ENCODE assay signal across 10 mouse cellular contexts in the genomic region with DNA sequence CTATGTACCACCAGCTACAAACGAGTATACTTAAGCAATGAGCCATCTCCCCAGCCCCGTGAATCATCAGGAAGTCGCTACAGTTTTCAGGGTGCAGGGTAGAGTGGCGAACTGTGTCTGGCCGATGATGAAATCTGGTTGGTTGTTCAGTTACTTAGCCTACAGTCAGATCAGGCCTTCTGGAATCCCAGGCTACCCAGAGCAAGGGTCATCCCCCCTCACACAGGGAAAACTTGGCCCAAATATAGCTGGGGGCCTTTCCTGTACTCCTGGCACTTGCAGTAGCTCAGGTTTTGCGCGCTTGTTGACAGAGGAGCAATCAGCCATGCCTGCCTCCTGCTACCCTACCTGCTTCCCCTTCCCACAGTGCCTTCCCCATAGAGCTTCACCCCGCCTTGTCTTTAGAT. TPM values are rescaled to one million over a fixed set of nuclear protein-coding genes. Genes with fewer than 3 reads are reported as not detected.
A peak's percentile ranks its signal among the peaks of the same experiment; 100 is the strongest.
DNase-seq lines count a peak whose midpoint lies in the region; ATAC-seq and TF ChIP-seq lines count a peak whose summit lies in the region.
"Had no signal": no experiment of that assay in that cellular context is flagged by ENCODE, and none has a peak within 500 bp of the region (broad histone marks: within the 10 kb centered on the region; RNA-seq: fewer than 3 reads in every experiment).

No protein-coding gene starts in this region.

- no peaks in the 10 kb centered on the region for H3K27me3 ChIP-seq in C2C12 (ENCODE audit: control insufficient read depth, insufficient read depth, insufficient read length)
- H3K27me3 ChIP-seq in kidney, embryonic 14.5 days (ENCODE audit: control insufficient read depth, insufficient read depth, low read length), result no peaks in the 10 kb centered on the region
- H3K27me3 ChIP-seq in liver, embryonic 16.5 days (ENCODE audit: control insufficient read depth, insufficient read depth, low read depth, low read length), result no peaks in the 10 kb centered on the region
- H3K27me3 ChIP-seq: neural tube, embryonic 12.5 days had no signal

- H3K4me2 ChIP-seq in kidney, embryonic 14.5 days (replicated peaks; ENCODE audit: low read depth, low read length), result no peak overlapping the region
- H3K4me2 ChIP-seq in liver, embryonic 16.5 days (ENCODE audit: low read depth, low read length), result no peak overlapping the region
- H3K4me2 ChIP-seq: neural tube, embryonic 12.5 days had no signal

- H3K9ac ChIP-seq in kidney, embryonic 14.5 days (ENCODE audit: low read depth, low read length), result no peak overlapping the region
- H3K9ac ChIP-seq in liver, embryonic 16.5 days (ENCODE audit: low read depth, low read length), result no peak overlapping the region
- H3K9ac ChIP-seq: neural tube, embryonic 12.5 days had no signal

- peak overlapping the region; percentile 84 for H3K27ac ChIP-seq in kidney, embryonic 14.5 days (ENCODE audit: low read depth, low read length)
- peak overlapping the region; percentile 19; the same call in 1 of the 2 replicates for H3K27ac ChIP-seq in liver, embryonic 16.5 days (ENCODE audit: low read length)
- H3K27ac ChIP-seq: neural tube, embryonic 12.5 days had no signal

- no peaks in the 10 kb centered on the region for H3K79me2 ChIP-seq in C2C12 (ENCODE audit: control insufficient read depth, insufficient read depth)

- TF ChIP-seq CTCF in C2C12 (IDR thresholded peaks at IDR 0.05; ENCODE audit: control insufficient read depth, insufficient read depth, insufficient read length), result no peak

- H3K79me3 ChIP-seq in C2C12 (ENCODE audit: low read depth), result no peaks in the 10 kb centered on the region

- intact Hi-C loops in heart, postnatal 10 days (cut with DNase I), result no loop called here

- no peaks in the 10 kb centered on the region for H3K9me3 ChIP-seq in kidney, embryonic 14.5 days (ENCODE audit: control insufficient read depth, low read length)
- H3K9me3 ChIP-seq in liver, embryonic 16.5 days (replicated peaks; ENCODE audit: control insufficient read depth, low read length), result no peaks in the 10 kb centered on the region; the same call in 1 of the 2 replicates
- H3K9me3 ChIP-seq: neural tube, embryonic 12.5 days had no signal

- peak; percentile 72 for DNase-seq in adipocyte (ENCODE audit: low spot score)
- DNase-seq in lung, postnatal 4 days, result no peak
- no peak for DNase-seq in right cerebral cortex, postnatal 4 days
- no peak for DNase-seq in heart, postnatal 10 days
- DNase-seq: embryo, embryonic 11 days; thymus, postnatal 36 days had no signal

- no peak for ATAC-seq in kidney, embryonic 14.5 days (ENCODE audit: low FRiP score, low TSS enrichment)
- ATAC-seq in liver, embryonic 16.5 days (ENCODE audit: low read depth), result peak; percentile 65

- H3K4me1 ChIP-seq in kidney, embryonic 14.5 days (ENCODE audit: control insufficient read depth, insufficient read depth, low read length), result peaks cover 19% of the 10 kb centered on the region; the same call in 1 of the 2 replicates
- H3K4me1 ChIP-seq in liver, embryonic 16.5 days (ENCODE audit: control insufficient read depth, low read depth, low read length), result no peaks in the 10 kb centered on the region; the same call in 1 of the 2 replicates

- no peaks in the 10 kb centered on the region for H3K36me3 ChIP-seq in C2C12 (ENCODE audit: control insufficient read depth, insufficient read depth)
- no peaks in the 10 kb centered on the region for H3K36me3 ChIP-seq in kidney, embryonic 14.5 days (ENCODE audit: control insufficient read depth, insufficient read depth, low read length)
- no peaks in the 10 kb centered on the region for H3K36me3 ChIP-seq in liver, embryonic 16.5 days (ENCODE audit: control insufficient read depth, insufficient read depth)
- H3K36me3 ChIP-seq: neural tube, embryonic 12.5 days had no signal

- 60% methylated on average over 8 of the region's 8 CpGs for WGBS in kidney, embryonic 14.5 days
- WGBS in liver, embryonic 16.5 days (ENCODE audit: insufficient replicate concordance), result 48% methylated on average over 8 of the region's 8 CpGs

- H3K4me3 ChIP-seq in C2C12 (ENCODE audit: insufficient read depth, poor library complexity, severe bottlenecking), result no peak overlapping the region
- no peak overlapping the region for H3K4me3 ChIP-seq in kidney, embryonic 14.5 days (ENCODE audit: low read length)
- H3K4me3 ChIP-seq in liver, embryonic 16.5 days (ENCODE audit: low read depth, low read length), result no peak overlapping the region
- H3K4me3 ChIP-seq: neural tube, embryonic 12.5 days had no signal

- no peak overlapping the region for H3ac ChIP-seq in C2C12 (ENCODE audit: control insufficient read depth, insufficient read length, low read depth)

TF ChIP-seq in C2C12, 6 proteins besides CTCF, POLR2A, EP300 and RAD21:
- TF ChIP-seq FOSL1 (IDR thresholded peaks at IDR 0.05; ENCODE audit: insufficient read depth, low read length, poor library complexity, severe bottlenecking) (peak; percentile 83), MAX (IDR thresholded peaks at IDR 0.05) (peak; percentile 47), CEBPB (IDR thresholded peaks at IDR 0.05; ENCODE audit: low read depth) (peak; percentile 93), MYOG (IDR thresholded peaks at IDR 0.05; ENCODE audit: control insufficient read depth, extremely low read depth, insufficient read length) (no peak), MYOD1 (IDR thresholded peaks at IDR 0.05; ENCODE audit: control insufficient read depth, insufficient read length, low read depth) (no peak), USF1 (IDR thresholded peaks at IDR 0.05; ENCODE audit: low read depth) (no peak)

RNA-seq across cellular contexts. Expression of a gene that starts 12.3 kb away (rescaled TPM):
- 976 TPM for polyA plus RNA-seq in C2C12 (2012; fragmentation: generic; extraction: Trizol)
- 187 and 196 TPM in 2 replicates for polyA plus RNA-seq in kidney, embryonic 14.5 days (2014; fragmentation: Nextera tagmentation; extraction: Ambion mirVana)
- 251 and 260 TPM in 2 replicates for polyA plus RNA-seq in liver, embryonic 16.5 days (2015; fragmentation: Nextera tagmentation; extraction: Ambion mirVana)
- total RNA-seq in heart, postnatal 10 days (2021), result 10 to 100 TPM; 80.7 to 99.8 TPM

RNA-seq across cellular contexts. Expression of a gene that starts 37.6 kb away (rescaled TPM):
- 1.3 TPM for polyA plus RNA-seq in C2C12 (2012; fragmentation: generic; extraction: Trizol)
- polyA plus RNA-seq in kidney, embryonic 14.5 days (2014; fragmentation: Nextera tagmentation; extraction: Ambion mirVana), result 0.13 and 0.31 TPM in 2 replicates
- polyA plus RNA-seq in liver, embryonic 16.5 days (2015; fragmentation: Nextera tagmentation; extraction: Ambion mirVana), result 0.86 and 1.1 TPM in 2 replicates
- total RNA-seq in heart, postnatal 10 days (2021), result under 1 TPM; 0.27 to 0.53 TPM

RNA-seq across cellular contexts. Expression of a gene that starts 57.0 kb away (rescaled TPM):
- 49.0 TPM for polyA plus RNA-seq in C2C12 (2012; fragmentation: generic; extraction: Trizol)
- polyA plus RNA-seq in kidney, embryonic 14.5 days (2014; fragmentation: Nextera tagmentation; extraction: Ambion mirVana), result 27.3 and 31.7 TPM in 2 replicates
- polyA plus RNA-seq in liver, embryonic 16.5 days (2015; fragmentation: Nextera tagmentation; extraction: Ambion mirVana), result 13.3 and 15.2 TPM in 2 replicates
- 1 to 10 TPM; 6.5 to 6.7 TPM for total RNA-seq in heart, postnatal 10 days (2021)
